In the genomic region with DNA sequence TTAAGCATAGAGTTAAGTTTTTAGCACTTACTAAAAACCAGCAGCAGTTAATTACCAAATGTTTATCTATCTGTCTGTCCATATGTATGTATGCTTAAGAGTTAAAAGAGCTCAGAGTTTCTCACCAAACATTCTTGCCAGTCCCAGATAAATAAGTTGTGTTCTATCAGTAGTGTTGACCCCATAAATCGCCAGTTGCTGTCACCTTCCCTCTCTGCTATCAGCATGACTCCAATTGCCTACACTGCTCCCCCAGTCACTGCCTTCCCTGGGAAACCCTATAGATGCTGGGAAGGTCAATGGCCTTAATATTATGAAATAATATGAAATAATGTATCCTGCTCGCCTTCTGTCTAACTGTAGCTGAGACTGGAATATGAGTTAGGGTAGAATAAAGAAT, we compare ENCODE assay signal across 18 mouse cellular contexts. TPM values are rescaled to one million over a fixed set of nuclear protein-coding genes. Genes with fewer than 3 reads are reported as not detected.
"Had no signal": no experiment of that assay in that cellular context is flagged by ENCODE, and none has a peak within 500 bp of the region (broad histone marks: within the 10 kb centered on the region; RNA-seq: fewer than 3 reads in every experiment).

No protein-coding gene starts in this region.

- H3K27ac ChIP-seq: liver, embryonic 13.5 days; liver, embryonic 15.5 days; macrophage; midbrain, embryonic 13.5 days; midbrain, embryonic 15.5 days; neural tube, embryonic 12.5 days; stomach, embryonic 15.5 days; stomach, postnatal 0 days had no signal

- H3K4me1 ChIP-seq: liver, embryonic 13.5 days; liver, embryonic 15.5 days; midbrain, embryonic 13.5 days; midbrain, embryonic 15.5 days; neural tube, embryonic 12.5 days; stomach, embryonic 15.5 days had no signal

- H3K4me2 ChIP-seq: liver, embryonic 13.5 days; liver, embryonic 15.5 days; midbrain, embryonic 11.5 days; midbrain, embryonic 13.5 days; midbrain, embryonic 15.5 days; neural tube, embryonic 12.5 days; stomach, embryonic 15.5 days had no signal

- ATAC-seq: liver, postnatal 0 days; lung, postnatal 0 days; midbrain, embryonic 13.5 days; midbrain, embryonic 15.5 days had no signal

- H3K36me3 ChIP-seq: liver, embryonic 13.5 days; liver, embryonic 15.5 days; midbrain, embryonic 13.5 days; midbrain, embryonic 15.5 days; neural tube, embryonic 12.5 days; stomach, embryonic 15.5 days had no signal

- H3K4me3 ChIP-seq: liver, embryonic 13.5 days; liver, embryonic 15.5 days; megakaryocyte, embryonic 14.5 days; midbrain, embryonic 13.5 days; midbrain, embryonic 15.5 days; neural tube, embryonic 12.5 days; stomach, embryonic 15.5 days had no signal

- H3K9ac ChIP-seq: liver, embryonic 13.5 days; liver, embryonic 15.5 days; liver, postnatal 0 days; midbrain, embryonic 13.5 days; midbrain, embryonic 15.5 days; neural tube, embryonic 12.5 days; stomach, embryonic 15.5 days had no signal

- DNase-seq: liver, embryonic 13.5 days; liver, postnatal 0 days; lung, postnatal 36 days; right cerebral cortex, postnatal 14 days; thymus, adult 2 months; thymus, postnatal 25 days; thymus, postnatal 4 days had no signal

- H3K9me3 ChIP-seq: liver, embryonic 13.5 days; liver, embryonic 15.5 days; megakaryocyte, embryonic 14.5 days; midbrain, embryonic 13.5 days; midbrain, embryonic 15.5 days; neural tube, embryonic 12.5 days; stomach, embryonic 15.5 days had no signal

- H3K27me3 ChIP-seq: liver, embryonic 13.5 days; liver, embryonic 15.5 days; midbrain, embryonic 13.5 days; midbrain, embryonic 15.5 days; neural tube, embryonic 12.5 days; stomach, embryonic 15.5 days had no signal

RNA-seq across cellular contexts. Expression of gene Sstr4, which starts 37.2 kb away (rescaled TPM):
- polyA plus RNA-seq: liver, embryonic 13.5 days; liver, embryonic 15.5 days; liver, postnatal 0 days; macrophage; testis, adult 2 months had no signal
